Mouse (Mus musculus) spleen, postnatal 14 days (tissue): ENCODE results near the gene Strn.

Experiments used
- DNase-seq, 2 experiments: peaks; one replicate each; pipeline ENCODE4 v3.0.0; 2021 to 2022; ENCODE audit warnings: low spot score in 2 of 2

The Strn gene

GRCm38 (mm10) chr17:78618164-78618693 is 118.8 kb downstream of the Strn start:
- no peak for DNase-seq

- no peak for DNase-seq
Measured at GRCm38 (mm10) chr17:78615096-78615495, 121.9 kb downstream of the Strn start.

GRCm38 (mm10) chr17:78614481-78614880 is 122.5 kb downstream of the Strn start:
- no peak for DNase-seq

- no peak for DNase-seq
Measured at GRCm38 (mm10) chr17:78611117-78611516, 125.9 kb downstream of the Strn start.

- no peak for DNase-seq
Measured at GRCm38 (mm10) chr17:78609191-78609855, 127.7 kb downstream of the Strn start.

- no peak for DNase-seq
Measured at GRCm38 (mm10) chr17:78608716-78609115, 128.3 kb downstream of the Strn start.

- no peak for DNase-seq
Measured at GRCm38 (mm10) chr17:78608135-78608670, 128.8 kb downstream of the Strn start.

DNA sequence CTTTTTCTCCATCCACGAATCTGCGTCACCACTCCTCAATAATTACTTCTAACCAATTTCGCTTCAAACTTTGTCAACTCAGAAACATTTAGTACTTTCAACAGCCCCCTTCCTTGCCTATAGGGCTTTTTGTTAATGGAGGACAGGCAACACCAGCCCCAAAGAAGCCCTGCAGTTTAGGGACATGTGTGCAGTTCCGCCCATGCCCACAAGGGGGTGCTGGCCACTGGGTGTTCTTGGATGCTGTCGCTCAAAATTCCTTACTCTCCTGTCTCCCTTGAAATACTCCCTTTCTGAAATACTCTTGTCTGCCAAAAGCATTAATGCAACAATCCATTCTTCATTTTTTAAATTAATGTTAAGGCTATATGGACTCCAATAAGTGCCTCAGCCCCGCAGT is 132.6 kb downstream of the Strn start:
- peak in 1 of 2 experiments; percentile 49 for DNase-seq

DNA sequence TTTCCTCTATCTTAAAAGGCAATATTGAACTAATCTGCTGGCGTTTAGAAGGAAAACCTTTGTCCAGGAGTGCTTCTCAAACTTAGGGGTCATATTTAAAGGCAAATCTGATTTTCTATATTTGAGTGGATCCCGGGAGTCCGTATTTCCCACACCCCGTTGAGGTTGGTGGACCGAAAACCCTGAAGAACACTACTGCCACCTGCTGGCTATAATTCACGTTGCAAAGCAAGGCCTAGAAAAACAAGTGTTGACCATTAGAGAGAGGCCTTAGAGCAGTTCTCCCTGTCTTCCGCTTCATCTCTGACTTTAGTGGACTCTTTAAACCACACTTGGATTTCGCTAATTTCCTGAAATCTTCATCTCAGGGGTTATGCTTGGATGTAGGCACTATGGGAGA is 133.1 kb downstream of the Strn start:
- DNase-seq, result peak in 1 of 2 experiments; percentile 41

GRCm38 (mm10) chr17:78602316-78602715 is 134.7 kb downstream of the Strn start:
- DNase-seq, result no peak

DNA sequence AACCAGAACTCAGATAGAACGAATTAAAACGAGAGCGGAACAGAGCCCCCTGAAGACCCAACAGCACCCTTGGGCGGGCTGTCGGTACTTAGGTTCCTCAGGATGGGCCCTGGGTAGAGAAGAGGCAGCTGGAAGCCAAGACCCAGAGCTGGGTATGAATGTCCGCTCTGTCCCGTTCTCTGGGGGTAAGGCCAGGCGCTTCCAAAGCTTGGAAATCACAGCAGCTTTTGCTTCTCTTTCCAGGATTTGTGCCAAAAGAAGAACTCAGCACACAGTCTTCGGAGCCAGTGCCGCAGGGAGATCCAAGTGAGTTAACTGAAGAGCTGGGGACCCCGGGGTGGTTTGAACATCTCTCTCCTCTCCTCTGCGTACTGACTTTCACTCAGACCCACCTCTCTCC is 135.4 kb downstream of the Strn start:
- DNase-seq, result no peak

DNA sequence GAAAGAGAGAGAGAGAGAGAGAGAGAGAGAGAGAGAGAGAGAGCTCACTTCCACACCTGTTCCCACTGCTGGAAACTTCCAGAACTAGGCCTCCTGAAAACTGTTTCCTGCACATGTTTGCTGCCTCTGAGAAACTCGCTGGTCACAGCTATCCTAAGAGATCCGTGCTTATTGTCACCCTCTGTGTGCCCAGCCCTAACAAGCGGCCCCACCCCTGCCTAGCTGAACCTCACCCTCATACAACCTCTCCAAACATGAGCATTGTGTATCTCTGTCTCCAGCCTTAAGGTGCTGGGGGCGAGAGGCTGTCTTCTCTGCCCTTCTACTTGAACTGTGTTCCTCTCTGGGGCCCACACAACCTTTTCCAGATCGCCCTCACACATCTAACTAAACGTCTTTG is 136.0 kb downstream of the Strn start:
- no peak for DNase-seq
